Mouse (Mus musculus) megakaryocyte-erythroid progenitor cell, adult 5 weeks (primary cell): Measurements from ENCODE around the gene Art5. TPM values are rescaled to one million over a fixed set of nuclear protein-coding genes. Genes with fewer than 3 reads are reported as not detected.

Experiments
- polyA plus RNA-seq: library from polyadenylated mRNA; stranded (reverse); fragments of >175 nt; gene quantifications from 2 replicates; pipeline ENCODE4 v1.2.3, GENCODE M21; 2012

Gene Art5
- polyA plus RNA-seq = 0.36 and 0.67 TPM in 2 replicates

GRCm38 (mm10) chr7:102109171-102109570 is at the start of gene Art5:
Gene Art5 (minus strand): TSS chr7:102109489.

GRCm38 (mm10) chr7:102116579-102117331 is 7.5 kb upstream of the Art5 start, which contains the start of gene Chrna10:
Gene Chrna10 (minus strand): TSS chr7:102116828.

GRCm38 (mm10) chr7:102101487-102101886 is 7.8 kb downstream of the Art5 start, which contains the start of gene Art1:
Gene Art1 (plus strand): TSS chr7:102101743.

GRCm38 (mm10) chr7:102082816-102083215 is 26.5 kb downstream of the Art5 start, which contains the start of gene Trpc2:
Gene Trpc2 (plus strand): TSS chr7:102083116.

GRCm38 (mm10) chr7:102065046-102065891 is 44.0 kb downstream of the Art5 start, which contains the start of the genes Rnf121, Xndc1 and Xntrpc:
Gene Rnf121 (minus strand): TSS chr7:102065469.
Gene Xndc1 (plus strand): TSS chr7:102065511.
Gene Xntrpc (plus strand): TSS chr7:102065713.

Other genes with a start within 250 kb of the Art5 start
- 18.9 and 25.1 TPM in 2 replicates for gene Anapc15, start 245.8 kb downstream of the Art5 start, polyA plus RNA-seq
- gene Folr1, start 238.7 kb downstream of the Art5 start, polyA plus RNA-seq = 0.10 and 0.11 TPM in 2 replicates
- 98.1 and 126 TPM in 2 replicates for gene Lamtor1, start 203.6 kb downstream of the Art5 start, polyA plus RNA-seq
- 0.03 and 0.08 TPM in 2 replicates for gene Tomt, start 203.1 kb downstream of the Art5 start, polyA plus RNA-seq
- gene Lrrc51, start 175.6 kb downstream of the Art5 start, polyA plus RNA-seq = 0.22 TPM in 1 of 2 replicates, not detected in the other
- 131 and 170 TPM in 2 replicates for gene Numa1, start 175.4 kb downstream of the Art5 start, polyA plus RNA-seq
- 7.0 and 11.9 TPM in 2 replicates for gene Il18bp, start 90.8 kb downstream of the Art5 start, polyA plus RNA-seq
- gene Rnf121, start 44.0 kb downstream of the Art5 start, polyA plus RNA-seq = 3.2 and 3.7 TPM in 2 replicates
- gene Xndc1, start 44.0 kb downstream of the Art5 start, polyA plus RNA-seq = 18.2 and 25.0 TPM in 2 replicates
- 0.90 and 1.6 TPM in 2 replicates for gene Xntrpc, start 43.8 kb downstream of the Art5 start, polyA plus RNA-seq
- 1.0 and 1.4 TPM in 2 replicates for gene Trpc2, start 26.4 kb downstream of the Art5 start, polyA plus RNA-seq
- gene Art1, start 7.7 kb downstream of the Art5 start, polyA plus RNA-seq = 0.04 TPM in 1 of 2 replicates, not detected in the other
- gene Chrna10, start 7.3 kb upstream of the Art5 start, polyA plus RNA-seq = 0.06 TPM in 1 of 2 replicates, not detected in the other
- gene Nup98, start 100.7 kb upstream of the Art5 start, polyA plus RNA-seq = 6.3 and 6.6 TPM in 2 replicates
- 36.3 and 45.3 TPM in 2 replicates for gene Pgap2, start 100.7 kb upstream of the Art5 start, polyA plus RNA-seq
- 163 and 199 TPM in 2 replicates for gene Rhog, start 146.6 kb upstream of the Art5 start, polyA plus RNA-seq
- 47.6 and 63.0 TPM in 2 replicates for gene Stim1, start 158.3 kb upstream of the Art5 start, polyA plus RNA-seq